Mouse (Mus musculus): ENCODE results near the gene Duox1. TPM values are rescaled to one million over a fixed set of nuclear protein-coding genes. Genes with fewer than 3 reads are reported as not detected.
A peak's percentile ranks its signal among the peaks of the same experiment; 100 is the strongest.

Gene Duox1
- total RNA-seq, 2 experiments from 2014 or later, result 0.06 TPM; not detected in 1

DNA sequence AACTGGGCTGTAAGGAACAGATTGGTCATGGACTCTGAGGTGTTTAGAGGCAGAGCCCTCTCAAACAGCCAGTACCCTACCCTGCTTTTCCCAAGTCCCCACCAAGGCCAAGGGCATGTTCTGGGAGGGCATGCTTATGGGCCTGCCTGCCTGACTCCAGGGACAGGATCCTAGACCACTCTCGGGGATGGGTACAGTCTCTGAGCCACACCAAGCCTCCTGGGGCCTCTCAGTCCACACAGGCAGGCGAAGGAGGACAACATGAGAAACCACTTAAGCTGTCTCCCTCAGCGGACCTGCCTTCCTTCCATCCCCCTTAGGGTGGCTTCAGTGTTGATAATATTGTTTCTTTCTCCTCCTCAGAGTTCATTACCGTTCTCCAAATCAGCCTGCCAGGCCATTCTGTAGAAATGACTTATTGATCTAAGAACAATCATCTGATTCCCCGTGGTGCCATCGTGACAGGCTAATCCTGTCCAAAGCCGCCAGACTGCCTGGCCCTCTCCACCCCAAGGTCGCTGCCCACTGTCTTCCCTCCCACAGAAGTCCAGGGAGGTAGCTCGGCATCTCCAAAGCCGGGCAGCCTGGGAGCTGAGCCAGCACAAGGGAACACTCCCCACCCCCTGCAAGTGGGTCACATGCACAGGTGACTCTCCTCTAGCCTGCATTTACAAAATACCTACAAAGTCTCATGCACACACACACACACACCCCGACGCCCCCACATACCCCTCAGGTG is 38.9 kb downstream of the Duox1 start:
- no peak for DNase-seq (ENCODE audit: low spot score in 2 of 2)

DNA sequence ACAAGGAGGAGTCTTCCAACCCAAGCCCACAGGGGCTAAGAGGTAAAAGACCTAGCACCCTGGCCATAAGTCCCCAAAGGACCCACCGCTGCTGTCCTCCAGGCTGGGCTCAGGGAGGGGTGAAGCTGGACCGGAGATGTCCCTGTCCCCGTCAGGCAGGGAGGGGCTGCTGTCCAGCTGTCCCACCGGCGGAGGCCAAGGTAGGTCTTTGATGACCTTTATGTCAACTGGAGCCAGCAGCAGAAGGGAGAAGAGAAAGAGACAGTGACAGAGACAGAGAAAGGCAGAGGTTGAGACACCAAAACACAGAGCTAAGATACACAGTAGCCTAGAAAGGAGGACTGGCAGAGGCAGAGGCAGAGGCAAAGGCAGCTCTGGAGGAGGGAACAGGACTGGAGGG is 39.9 kb downstream of the Duox1 start:
- DNase-seq (ENCODE audit: low spot score in 2 of 2), result no peak

DNA sequence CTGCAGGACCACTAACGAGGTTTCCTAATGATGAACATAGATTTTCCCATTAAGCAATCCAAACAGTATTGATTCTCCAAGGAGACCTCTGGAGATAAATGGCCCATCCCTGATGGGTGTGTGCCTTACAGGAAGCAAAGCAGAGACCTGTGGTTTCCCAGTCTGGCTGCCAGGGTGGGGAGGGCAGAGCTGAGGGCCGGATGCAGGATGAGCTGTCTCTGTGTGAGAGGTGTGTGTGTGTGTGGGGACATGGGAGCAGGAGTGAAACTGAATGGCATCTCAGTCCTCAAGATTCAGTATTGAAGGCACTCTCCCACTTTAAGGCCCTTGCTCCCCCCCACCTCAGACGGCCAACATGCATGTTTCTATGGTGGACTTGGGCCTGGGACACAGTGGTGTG is 40.7 kb downstream of the Duox1 start:
- DNase-seq (ENCODE audit: low spot score in 2 of 2), result no peak

DNA sequence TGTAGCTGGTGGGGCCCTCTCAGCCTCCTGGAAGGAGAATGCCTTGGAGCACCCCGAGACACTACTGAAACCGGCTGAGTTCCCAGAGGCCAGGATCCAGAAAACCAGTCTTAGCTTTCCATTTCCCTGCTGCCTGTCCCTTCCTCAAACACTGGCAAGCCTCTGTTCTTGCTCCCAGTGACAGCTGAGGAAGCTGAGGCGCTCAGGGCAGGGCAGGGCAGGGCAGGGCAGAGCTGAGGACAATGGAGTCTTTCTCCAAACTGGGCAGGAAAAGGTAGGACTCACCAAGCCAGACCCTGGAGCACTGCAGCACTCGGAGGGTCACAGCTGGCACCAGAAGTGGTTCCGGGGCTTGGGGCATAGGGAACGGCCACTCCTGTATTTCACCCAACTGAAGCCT is 44.8 kb downstream of the Duox1 start:
- DNase-seq (ENCODE audit: low spot score in 2 of 2), result no peak

DNA sequence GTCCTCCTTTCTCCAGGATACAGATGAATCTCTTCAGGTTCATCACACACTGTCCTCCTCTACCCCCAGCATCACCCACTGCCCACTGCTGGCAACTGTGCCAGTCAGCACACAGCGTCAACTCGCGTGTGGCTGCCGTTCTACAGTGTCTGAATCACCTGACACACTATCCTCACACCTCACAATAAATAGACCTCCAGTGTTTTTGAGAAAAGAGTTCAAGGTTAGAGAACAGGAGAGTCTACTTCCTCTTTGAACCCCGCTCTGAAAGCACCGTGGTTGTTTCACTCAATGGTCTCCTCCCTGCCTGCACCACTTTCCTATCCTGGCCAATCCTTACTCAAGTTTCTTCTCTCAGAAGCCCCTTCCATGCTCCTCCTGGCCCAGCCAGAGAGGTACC is 45.7 kb downstream of the Duox1 start:
- DNase-seq (ENCODE audit: low spot score in 2 of 2), result no peak

DNA sequence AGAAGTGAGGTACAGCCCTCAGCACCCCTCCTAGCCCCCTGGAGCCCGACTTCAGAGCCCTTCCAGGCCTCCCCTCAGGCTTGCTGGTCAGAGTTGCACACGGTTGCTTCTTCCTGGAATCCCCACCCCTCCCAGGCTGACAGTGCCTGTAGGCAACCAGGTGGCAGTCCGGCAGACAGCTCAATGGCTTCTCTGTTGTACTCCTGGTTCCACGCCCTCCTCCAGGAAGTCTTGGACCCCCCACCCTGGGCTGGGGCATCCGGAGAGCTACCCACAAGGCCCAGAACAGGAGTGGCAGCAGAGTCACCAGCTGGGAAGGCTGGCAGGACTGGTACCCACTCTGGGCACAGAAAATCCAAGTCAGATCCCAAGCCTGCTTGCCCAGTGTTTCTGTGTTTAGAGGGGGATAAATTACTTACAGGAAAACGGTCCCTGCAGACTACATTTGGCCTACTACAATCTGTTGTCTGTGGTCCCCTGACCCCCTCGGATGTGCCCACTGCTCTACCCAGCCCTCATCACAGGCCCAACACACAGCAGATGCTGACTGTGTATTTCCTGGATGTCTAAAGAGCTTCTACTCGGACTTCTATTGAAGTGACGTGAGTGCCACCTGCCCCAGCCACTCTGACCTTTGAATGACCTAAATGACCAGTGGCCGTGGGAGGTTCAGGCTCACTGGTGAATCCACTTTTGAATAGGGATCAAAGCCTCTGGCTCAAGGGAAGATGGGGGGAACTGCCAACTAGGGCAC is 46.6 kb downstream of the Duox1 start:
- DNase-seq (ENCODE audit: low spot score in 2 of 2), result no peak

DNA sequence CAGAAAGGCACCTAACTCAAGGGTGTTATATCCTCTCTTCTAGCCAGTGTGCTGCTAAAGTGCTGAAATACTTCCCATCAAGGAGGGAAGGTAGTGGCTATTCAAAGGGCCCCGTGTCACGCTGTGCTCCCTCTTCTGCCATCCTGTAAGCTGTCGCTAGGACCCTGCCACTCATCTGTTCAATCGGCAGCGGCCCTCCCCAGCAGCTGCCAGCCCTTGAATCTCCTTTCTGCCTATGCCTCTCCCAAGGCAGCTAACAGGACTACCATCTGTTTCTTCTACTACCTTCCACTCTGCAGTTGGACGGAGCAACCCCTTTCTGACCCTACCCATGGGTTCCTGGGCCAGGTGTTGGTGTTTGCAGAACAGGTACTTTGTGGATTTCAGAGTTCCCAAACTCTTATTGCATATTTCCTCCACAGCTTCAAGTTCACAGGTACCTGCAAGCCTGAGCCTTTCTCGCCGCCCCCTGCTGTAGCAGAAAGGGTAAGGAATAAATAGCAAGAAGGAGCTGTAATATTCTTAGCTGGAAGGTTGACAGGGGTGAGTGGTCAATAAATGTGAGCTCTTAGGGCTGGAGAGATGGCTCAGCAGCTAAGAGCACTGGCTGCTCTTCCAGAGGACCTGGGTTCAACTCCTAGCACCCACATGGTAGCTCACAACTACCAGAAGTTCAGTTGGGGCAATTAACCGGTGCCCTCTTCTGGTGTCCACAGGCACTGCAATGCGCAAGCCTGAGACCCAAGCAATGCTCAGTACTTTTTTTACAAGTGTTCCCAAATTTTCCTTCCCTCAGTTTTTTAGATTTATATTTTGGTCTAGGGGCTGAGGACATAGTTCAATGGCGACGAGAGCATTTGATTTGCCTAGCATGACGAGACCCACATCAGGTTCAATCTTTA is 47.4 kb downstream of the Duox1 start:
- no peak for DNase-seq (ENCODE audit: low spot score in 2 of 2)

DNA sequence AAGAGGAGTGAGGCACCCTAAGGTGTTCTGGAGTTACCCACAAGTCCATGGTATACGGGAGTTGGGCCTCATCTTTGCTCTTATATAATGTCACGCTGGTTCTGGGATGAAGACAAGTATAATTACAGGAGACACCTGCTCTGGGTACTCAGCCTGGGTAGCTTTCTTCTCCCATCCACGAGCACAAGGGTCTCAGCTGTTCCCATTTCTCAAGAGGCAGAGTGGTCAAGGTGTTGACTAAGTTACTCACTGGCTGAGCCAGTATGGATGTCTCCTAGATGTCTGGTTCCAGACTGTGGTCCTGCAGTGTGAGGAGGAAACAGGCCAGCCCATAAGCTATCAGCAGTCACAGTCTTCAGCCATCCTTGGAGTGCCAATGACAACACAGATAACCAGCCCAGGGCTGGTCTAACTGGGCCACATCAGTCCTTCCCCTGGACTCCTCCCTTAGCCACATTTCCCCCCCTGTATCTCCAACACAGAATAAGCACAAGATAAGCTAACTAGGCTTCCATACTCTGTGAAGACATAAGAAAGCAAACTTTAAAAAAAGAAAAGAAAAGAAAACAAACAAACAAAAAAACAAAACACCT is 49.0 kb downstream of the Duox1 start:
- no peak for DNase-seq (ENCODE audit: low spot score in 2 of 2)

DNA sequence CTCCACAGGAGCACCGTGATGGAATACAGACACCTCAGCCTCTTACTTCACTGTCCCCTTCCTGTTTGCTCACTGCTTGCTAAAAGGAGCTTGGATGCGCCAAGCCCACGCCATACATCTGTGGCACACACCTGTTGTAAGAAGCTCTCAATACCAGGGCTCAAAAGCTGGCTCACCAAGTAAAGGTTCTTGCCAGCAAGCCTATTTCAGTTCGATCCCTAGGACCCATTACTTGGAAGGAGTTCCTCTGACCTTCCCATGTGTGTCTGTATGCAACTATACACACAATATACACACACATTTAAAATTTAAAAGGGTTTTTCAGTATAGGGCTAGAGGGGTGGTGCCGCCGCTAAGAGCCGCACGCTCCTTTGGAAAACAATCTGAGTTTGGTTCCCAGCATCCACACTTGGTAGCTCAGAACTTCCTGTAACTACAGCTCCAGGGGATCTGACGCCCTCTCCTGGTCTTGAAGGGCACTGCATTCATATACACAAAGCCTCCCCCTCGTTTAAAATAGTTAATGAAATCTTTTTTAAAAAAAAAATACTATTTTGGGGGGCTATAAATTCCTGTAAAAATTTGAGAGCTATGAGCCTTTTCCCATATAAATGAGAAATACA is 49.9 kb downstream of the Duox1 start:
- DNase-seq (ENCODE audit: low spot score in 2 of 2), result no peak

DNA sequence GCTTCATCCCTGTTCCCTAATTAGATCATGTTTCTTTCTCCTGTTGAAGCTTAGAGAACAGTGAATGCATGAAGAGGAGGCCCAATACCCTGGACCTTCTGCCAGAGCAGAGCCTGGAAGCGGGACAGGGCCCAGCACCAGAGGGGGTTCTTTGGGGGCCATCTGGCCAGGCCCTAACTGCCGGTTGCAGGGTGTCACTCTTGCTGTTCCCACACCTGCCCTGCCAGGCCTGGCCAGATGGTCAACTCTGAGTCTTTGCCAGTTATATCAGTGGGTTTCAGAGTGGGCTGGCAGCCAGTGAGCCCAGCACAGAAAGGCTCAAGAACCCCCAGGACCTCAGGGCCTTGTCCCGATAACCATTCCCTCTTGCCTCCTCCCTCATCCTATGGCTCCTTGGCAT is 50.6 kb downstream of the Duox1 start:
- no peak for DNase-seq (ENCODE audit: low spot score in 2 of 2)

DNA sequence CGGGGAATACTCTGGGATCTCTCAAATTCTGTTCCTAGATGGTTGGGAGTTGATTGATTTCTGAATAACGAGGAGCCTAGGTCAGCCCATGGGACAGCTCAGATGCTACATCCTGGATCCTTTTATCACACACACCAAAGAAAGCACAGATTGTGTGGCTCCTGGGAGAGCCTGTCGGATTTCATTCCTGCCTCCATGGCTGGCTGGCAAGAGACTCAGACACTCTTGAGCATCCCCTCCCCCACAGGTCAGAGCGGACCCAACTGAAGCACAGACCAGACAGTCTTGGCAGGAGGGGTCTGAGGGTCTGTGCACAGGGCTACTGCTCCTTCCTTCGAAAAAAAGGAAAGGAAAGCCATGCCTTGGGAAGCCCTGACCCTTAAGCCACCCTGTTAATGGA is 51.2 kb downstream of the Duox1 start:
- no peak for DNase-seq (ENCODE audit: low spot score in 2 of 2)

DNA sequence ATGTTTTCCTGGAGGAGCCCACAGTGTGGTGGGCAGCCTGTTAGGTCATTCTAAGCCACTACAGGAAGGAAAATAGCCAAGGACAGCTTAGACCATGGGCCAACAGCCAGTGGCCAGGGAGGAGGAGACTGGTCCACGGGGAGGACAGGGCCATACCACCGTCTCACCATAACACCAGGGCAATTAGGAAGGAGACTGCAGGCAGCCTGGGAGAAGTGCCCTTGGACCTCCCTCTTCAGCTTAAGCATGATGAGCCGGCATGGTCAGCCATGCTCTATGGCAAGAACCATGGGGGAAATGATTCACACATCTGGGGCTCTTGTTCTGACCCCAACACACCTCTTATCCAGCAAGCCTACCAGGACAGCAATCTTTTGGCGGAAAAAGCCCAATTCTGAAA is 51.7 kb downstream of the Duox1 start:
- DNase-seq (ENCODE audit: low spot score in 2 of 2), result no peak

DNA sequence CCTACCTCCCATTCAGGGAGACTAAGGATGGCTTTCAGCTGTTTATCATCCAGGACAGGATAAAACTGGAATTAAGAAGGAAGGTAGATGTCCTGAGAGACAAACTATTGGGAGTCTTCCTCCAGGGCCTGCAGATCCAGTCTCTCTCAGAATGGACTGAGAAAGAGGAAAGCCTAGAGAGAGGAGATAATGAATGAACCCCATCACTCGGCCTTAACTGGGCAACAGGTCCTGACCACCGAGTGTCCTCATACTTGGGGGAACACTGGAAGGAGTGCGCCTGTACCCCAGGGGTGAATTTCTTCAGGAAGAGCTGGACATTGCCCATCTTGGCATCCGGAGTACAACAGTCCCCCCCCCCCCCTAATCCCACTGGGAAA is 52.2 kb downstream of the Duox1 start:
- DNase-seq (ENCODE audit: low spot score in 2 of 2), result no peak

DNA sequence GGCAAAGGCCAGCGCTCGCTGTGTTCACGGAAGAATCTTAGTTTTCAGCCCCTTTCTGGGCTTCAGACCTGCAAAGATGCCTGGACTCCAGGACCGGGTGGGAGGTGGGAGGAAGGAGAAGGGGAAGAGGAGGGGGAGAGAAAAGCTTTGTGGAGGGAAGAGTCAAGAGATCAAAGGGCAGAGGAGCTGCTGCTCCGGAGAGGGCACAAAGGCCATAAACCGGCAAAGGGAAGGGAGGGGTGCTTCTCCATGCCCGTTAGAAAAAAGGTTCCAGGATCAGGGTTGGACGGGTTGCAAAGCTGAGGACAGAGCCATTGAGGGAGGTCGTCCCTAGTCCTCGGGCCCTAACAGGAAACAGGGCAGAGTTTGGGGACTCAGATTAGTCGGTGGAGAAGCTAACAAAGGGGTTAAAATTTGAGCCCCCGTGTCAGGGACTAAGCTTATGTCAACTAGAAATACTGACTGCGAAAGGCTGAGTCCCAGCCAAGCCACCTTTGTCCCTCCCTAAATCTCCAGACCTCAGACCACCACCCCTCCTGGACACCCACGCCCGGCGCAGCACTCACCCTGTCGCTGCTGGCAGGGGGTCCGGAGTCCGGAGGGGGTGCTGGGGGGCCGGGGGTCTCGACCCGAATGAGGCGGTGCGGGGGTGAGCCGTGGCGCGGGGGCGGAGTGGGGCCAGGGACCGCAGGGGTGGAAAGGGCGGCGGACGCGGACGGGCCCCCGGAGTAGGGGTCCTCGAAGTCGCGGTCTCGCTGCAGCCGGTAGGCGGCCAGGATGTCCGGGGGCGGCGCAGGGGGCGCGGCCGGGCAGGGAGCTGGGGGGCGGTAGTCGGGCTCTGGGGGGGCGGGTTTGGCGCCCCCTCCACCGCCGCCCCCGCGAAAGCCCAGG is 52.9 kb downstream of the Duox1 start:
- DNase-seq (ENCODE audit: low spot score in 2 of 2), result no peak

DNA sequence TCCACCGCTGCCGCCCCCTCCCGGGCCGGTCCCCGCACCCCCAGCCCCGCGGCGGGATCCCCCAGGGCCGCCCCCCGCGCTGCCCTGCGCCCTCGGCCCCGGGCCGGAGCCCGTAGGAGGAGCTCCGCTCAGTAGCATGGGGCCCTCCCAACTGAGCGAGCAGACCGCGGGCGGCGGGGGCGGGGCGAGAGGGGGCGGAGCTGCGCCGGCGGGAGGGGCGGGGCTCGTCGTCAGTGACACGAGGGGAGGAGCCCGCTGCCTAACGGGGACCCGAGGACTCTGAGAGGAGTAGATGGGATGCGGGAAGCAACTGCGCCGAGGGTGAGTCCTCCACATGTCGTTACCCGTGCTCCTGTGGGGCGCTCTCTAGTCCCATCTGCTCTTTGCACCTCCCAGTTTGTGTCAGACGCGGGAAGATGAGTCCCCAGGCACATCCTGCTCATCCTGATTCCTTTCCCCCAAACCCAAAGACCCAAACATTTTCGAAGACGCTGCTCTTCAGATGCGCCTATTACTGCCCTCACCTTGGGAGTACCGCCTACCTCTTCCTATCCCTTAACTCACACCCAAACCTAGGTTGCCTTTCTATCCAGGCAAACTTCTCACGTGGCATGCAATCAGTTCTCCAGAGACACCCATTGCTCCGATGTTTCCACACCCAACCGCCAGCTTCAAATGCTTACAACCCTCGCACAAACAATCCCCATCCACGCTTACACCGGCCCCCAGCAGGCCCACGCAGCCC is 53.7 kb downstream of the Duox1 start, which contains the start of gene Shf:
TSS of gene Shf (minus strand) at position 168 of the 745 bp plus-strand sequence.
- DNase-seq (ENCODE audit: low spot score in 2 of 2), result peak; percentile 89 to 92

DNA sequence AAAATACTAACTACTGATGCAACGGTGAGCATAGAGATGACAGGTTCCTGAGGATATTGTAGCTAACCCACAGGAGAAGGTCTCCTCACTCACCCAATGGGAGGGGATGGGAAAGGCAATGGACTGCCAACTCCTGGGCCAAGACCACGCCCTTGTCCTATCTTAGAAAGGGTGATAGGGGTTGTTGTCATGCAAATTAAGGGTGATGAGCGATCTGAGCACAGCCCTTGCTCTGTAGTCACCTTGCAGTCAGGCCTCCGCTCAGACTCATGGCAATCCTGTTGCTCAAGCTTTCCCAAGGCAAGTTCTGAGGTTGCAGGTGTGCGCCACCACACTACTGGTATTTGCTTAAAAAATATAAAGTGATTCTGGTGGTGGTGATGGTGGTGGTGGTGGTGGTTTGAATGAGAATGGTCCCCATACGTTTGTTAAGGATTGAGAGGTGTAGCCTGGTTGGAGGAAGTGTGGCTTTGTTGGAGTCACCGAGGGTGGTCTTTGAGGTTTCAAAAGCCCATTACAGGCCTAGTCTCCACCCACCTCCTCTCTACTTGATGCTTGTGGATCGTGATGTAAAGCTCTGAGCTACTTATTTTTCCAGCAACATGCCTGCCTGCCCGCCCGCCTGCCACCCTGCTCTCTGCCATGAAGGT is 54.8 kb downstream of the Duox1 start:
- no peak for DNase-seq (ENCODE audit: low spot score in 2 of 2)

DNA sequence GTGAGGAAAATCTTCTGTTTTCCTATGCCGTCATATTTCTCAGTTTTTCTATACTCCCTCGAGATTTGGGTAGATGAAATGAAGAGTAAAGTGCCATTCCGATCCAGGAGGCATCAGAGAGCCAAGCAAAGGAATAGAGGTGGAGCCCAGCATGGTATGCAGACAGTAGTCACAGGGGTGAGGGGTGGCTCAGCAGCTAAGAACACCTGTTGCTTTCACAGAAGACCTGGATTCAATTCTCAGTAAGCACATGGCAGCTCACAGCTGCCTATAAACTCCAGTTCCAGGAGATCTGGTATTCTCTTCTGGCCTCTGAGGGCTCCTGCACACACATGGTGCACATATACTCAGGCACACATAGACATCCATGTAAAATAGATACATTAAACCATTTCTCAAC is 56.6 kb downstream of the Duox1 start:
- no peak for DNase-seq (ENCODE audit: low spot score in 2 of 2)

DNA sequence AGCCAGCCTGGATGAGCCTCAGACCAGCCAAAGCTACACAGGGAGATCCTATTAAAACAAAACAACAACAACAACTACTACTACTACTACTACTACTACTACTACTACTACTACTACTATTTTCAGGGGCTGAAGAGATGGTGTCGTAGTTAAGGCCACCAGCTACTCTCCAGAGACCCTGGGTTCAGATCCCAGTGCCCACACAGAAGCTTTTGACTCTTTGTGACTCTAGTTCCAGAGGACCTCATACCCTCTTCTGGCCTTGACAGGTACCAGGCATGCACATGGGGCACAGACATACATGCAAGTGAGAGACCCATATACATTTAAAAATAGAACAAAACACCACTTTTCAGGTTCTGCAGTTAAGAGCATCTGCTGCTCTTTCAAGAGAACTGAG is 57.1 kb downstream of the Duox1 start:
- DNase-seq (ENCODE audit: low spot score in 2 of 2), result no peak

DNA sequence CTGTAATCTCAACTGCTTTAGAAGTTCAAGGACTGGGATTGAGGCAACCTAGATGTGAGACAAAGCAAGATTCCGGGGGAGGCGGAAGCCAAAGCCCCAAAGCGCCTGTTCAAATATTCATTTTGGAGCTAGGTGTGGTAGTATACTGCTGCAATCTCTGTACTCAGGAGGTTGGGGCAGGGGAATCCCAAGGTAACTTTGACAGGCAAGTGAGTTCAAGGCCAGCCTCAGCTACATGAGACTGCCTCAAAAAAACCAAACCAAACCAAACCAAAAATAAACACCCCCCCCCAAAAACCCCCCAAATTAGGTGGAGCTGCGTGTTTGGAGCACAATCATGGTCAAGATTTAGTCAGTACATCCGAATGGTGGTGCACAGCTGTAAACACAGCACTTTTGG is 58.5 kb downstream of the Duox1 start:
- DNase-seq (ENCODE audit: low spot score in 2 of 2), result no peak

All from adrenal gland, postnatal 4 days (tissue).